Mouse (Mus musculus): ENCODE measurements around the gene Ube2h.

DNA sequence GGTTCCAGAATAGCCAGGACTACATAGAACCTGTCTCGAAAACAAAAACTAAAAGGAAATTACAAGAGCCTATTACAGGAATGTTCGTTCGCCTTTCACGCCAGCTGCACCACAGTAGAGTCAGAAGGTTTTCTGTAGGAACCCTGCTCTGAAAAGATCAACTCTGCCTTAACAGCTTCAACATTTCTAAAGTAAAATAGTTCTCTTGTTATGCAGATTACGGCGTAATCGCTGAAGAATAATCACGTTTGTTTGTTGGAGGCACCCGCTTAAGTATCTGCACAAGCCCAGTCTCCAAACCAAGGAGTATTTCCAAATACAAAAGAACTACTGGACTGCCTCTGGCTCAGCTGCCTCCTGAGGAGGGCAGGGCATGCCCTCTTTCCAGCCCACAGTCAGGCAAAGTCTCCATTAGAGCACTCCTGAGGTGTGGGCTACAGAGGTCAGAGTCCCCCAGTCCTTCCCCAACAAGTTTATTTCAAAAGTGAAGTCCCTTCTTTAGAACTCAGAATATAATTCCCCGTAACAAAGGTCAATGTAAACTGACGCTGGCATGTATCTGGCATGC, 31.9 kb downstream of the Ube2h start:
- no peak for TF ChIP-seq CTCF (IDR thresholded peaks at IDR 0.05; ENCODE audit: borderline replicate concordance, insufficient read depth, low read depth, low read length)
- no peak for TF ChIP-seq POLR2A (IDR thresholded peaks at IDR 0.05; ENCODE audit: borderline replicate concordance, insufficient read depth, low read length)
